ENCODE assay signal across 11 mouse cellular contexts in the genomic region with DNA sequence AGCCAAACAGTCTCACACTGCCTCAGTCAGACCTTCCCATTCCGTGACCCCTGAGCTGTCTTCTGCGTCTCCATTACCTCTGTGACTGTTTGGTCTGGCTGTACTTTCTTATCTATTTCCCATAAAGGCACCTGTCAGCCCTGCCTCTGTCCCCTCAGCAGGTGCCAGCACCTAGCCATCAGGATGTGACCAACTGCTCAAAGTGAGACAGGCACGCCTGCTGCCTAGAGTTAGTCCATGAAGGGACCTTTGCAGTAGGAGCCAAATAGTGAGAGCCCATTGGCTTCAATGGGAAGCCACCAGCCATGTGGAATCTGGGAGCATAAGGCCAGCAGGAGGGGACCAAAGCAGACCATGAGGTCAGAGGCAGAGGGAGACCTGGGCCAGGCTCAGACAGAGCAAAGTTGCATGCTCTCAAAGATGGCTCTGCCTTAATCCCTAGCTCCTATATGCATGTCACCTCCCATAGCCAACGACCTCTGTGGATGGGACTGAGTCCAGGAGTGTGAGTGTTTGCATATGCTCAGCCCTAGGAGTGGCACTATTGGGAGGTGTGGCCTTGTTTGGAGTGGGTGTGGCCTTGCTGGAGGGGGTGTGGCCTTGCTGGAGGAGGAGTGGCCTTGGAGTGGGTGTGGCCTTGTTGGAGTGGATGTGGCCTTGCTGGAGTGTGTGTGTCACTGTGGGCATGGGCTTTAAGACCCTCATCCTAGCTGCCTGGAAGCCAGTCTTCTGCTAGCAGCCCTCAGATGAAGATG. TPM values are rescaled to one million over a fixed set of nuclear protein-coding genes. Genes with fewer than 3 reads are reported as not detected.
A peak's percentile ranks its signal among the peaks of the same experiment; 100 is the strongest.
DNase-seq lines count a peak whose midpoint lies in the region; ATAC-seq and TF ChIP-seq lines count a peak whose summit lies in the region.
"Had no signal": no experiment of that assay in that cellular context is flagged by ENCODE, and none has a peak within 500 bp of the region (broad histone marks: within the 10 kb centered on the region; RNA-seq: fewer than 3 reads in every experiment).

No protein-coding gene starts in this region.

- H3K9me3 ChIP-seq in kidney, embryonic 15.5 days (replicated peaks): no peaks in the 10 kb centered on the region
- H3K9me3 ChIP-seq in CH12.LX (replicated peaks; ENCODE audit: low read length): no peaks in the 10 kb centered on the region
- no peaks in the 10 kb centered on the region for H3K9me3 ChIP-seq in intestine, embryonic 14.5 days (ENCODE audit: control insufficient read depth, low read length)
- H3K9me3 ChIP-seq in forebrain, embryonic 13.5 days (replicated peaks): no peaks in the 10 kb centered on the region
- H3K9me3 ChIP-seq: embryonic facial prominence, embryonic 13.5 days; lung, embryonic 15.5 days; neural tube, embryonic 15.5 days had no signal

- no peaks in the 10 kb centered on the region for H3K79me2 ChIP-seq in CH12.LX (replicated peaks; ENCODE audit: control insufficient read depth, extremely low read depth, insufficient read depth, poor library complexity, severe bottlenecking)

- H3K4me1 ChIP-seq in kidney, embryonic 15.5 days: peaks cover 39% of the 10 kb centered on the region
- peaks cover 17 to 62% of the 10 kb centered on the region in 2 experiments for H3K4me1 ChIP-seq in CH12.LX (ENCODE audit: control insufficient read depth in 1 of 2, insufficient read depth in 2 of 2)
- H3K4me1 ChIP-seq in intestine, embryonic 14.5 days (replicated peaks; ENCODE audit: control insufficient read depth, insufficient read depth, low read length): peaks cover 15% of the 10 kb centered on the region
- H3K4me1 ChIP-seq in forebrain, embryonic 13.5 days: peaks cover 46% of the 10 kb centered on the region

- TF ChIP-seq CTCF in CH12.LX (conservative IDR thresholded peaks at IDR 0.05 in 1 of 2, IDR thresholded peaks at IDR 0.05 in 1 of 2; ENCODE audit: low read depth in 2 of 2, low read length in 2 of 2): no peak

- H3K27me3 ChIP-seq in kidney, embryonic 15.5 days: 0 out of 2 replicates have a peak, but pooled peaks cover 2% of the 10 kb centered on the region
- peaks cover 2% of the 10 kb centered on the region for H3K27me3 ChIP-seq in CH12.LX (replicated peaks)
- no peaks in the 10 kb centered on the region for H3K27me3 ChIP-seq in intestine, embryonic 14.5 days (replicated peaks; ENCODE audit: control insufficient read depth, insufficient read depth, low read length)
- H3K27me3 ChIP-seq in forebrain, embryonic 13.5 days: no peaks in the 10 kb centered on the region; the same call in 1 of the 2 replicates
- H3K27me3 ChIP-seq: embryonic facial prominence, embryonic 13.5 days; lung, embryonic 15.5 days; neural tube, embryonic 15.5 days had no signal

- no peak for ATAC-seq in kidney, embryonic 15.5 days (replicated peaks; ENCODE audit: low FRiP score)
- peak; percentile 14; the same call in 1 of the 2 replicates for ATAC-seq in intestine, embryonic 14.5 days (replicated peaks; ENCODE audit: low FRiP score, low TSS enrichment, low read depth)
- ATAC-seq in forebrain, embryonic 13.5 days: no peak

- DNase-seq in kidney, adult 11 months: peak; percentile 41
- DNase-seq in CH12.LX (ENCODE audit: extremely low read depth): peak; percentile 49
- no peak for DNase-seq in intestine, embryonic 14.5 days (ENCODE audit: low spot score)
- peak; percentile 59 for DNase-seq in lung, postnatal 36 days
- DNase-seq in frontal cortex, postnatal 14 days (ENCODE audit: low spot score in 2 of 2): no peak
- DNase-seq in layer of hippocampus, adult 8-10 months (ENCODE audit: low spot score in 2 of 2): no peak

- no peak overlapping the region for H3K9ac ChIP-seq in kidney, embryonic 15.5 days
- H3K9ac ChIP-seq in CH12.LX (ENCODE audit: insufficient read depth, low read depth): no peak overlapping the region
- no peak overlapping the region for H3K9ac ChIP-seq in intestine, embryonic 14.5 days (ENCODE audit: low read length)
- H3K9ac ChIP-seq in forebrain, embryonic 13.5 days: no peak overlapping the region
- H3K9ac ChIP-seq: embryonic facial prominence, embryonic 13.5 days; lung, embryonic 15.5 days; neural tube, embryonic 15.5 days had no signal

- H3K4me3 ChIP-seq in kidney, embryonic 15.5 days (replicated peaks): no peak overlapping the region
- no peak overlapping the region for H3K4me3 ChIP-seq in CH12.LX (replicated peaks in 1 of 3; ENCODE audit: low read depth in 2 of 3, low read length in 2 of 3, poor library complexity in 1 of 3)
- no peak overlapping the region for H3K4me3 ChIP-seq in intestine, embryonic 14.5 days (ENCODE audit: low read depth, low read length)
- no peak overlapping the region for H3K4me3 ChIP-seq in forebrain, embryonic 13.5 days
- H3K4me3 ChIP-seq: embryonic facial prominence, embryonic 13.5 days; lung, embryonic 15.5 days; neural tube, embryonic 15.5 days had no signal

- no peaks in the 10 kb centered on the region for H3K36me3 ChIP-seq in kidney, embryonic 15.5 days
- H3K36me3 ChIP-seq in CH12.LX (replicated peaks in 1 of 2; ENCODE audit: control insufficient read depth in 1 of 2, insufficient read depth in 1 of 2, low read length in 1 of 2): no peaks in the 10 kb centered on the region
- no peaks in the 10 kb centered on the region for H3K36me3 ChIP-seq in intestine, embryonic 14.5 days (ENCODE audit: control insufficient read depth, insufficient read depth, low read length)
- H3K36me3 ChIP-seq in forebrain, embryonic 13.5 days (ENCODE audit: poor library complexity, severe bottlenecking): no peaks in the 10 kb centered on the region
- H3K36me3 ChIP-seq: embryonic facial prominence, embryonic 13.5 days; lung, embryonic 15.5 days; neural tube, embryonic 15.5 days had no signal

- TF ChIP-seq EP300 in CH12.LX (IDR thresholded peaks at IDR 0.05; ENCODE audit: low read length): no peak

- in situ Hi-C loops in CH12.LX (cut with MboI; ENCODE audit: low pct_ligation_motif_present, low pct_unique_long_range_greater_than_20kb, low sequenced_read_pairs): loop anchor here (5.0 kb wide), 2 partner anchors 61 to 141 kb away; partner anchors contain the start of gene Cotl1

- TF ChIP-seq RAD21 in CH12.LX (IDR thresholded peaks at IDR 0.05; ENCODE audit: low read depth, low read length): no peak

- 58% methylated on average over 4 of the region's 4 CpGs for WGBS in kidney, embryonic 15.5 days
- WGBS in intestine, embryonic 14.5 days: 58% methylated on average over 4 of the region's 4 CpGs
- 73% methylated on average over 4 of the region's 4 CpGs for WGBS in forebrain, embryonic 13.5 days

- no peak overlapping the region for H3K27ac ChIP-seq in kidney, embryonic 15.5 days
- no peak overlapping the region for H3K27ac ChIP-seq in CH12.LX (ENCODE audit: insufficient read depth, low read depth)
- no peak overlapping the region for H3K27ac ChIP-seq in intestine, embryonic 14.5 days (ENCODE audit: low read depth)
- no peak overlapping the region for H3K27ac ChIP-seq in forebrain, embryonic 13.5 days
- H3K27ac ChIP-seq: embryonic facial prominence, embryonic 13.5 days; lung, embryonic 15.5 days; neural tube, embryonic 15.5 days had no signal

- dilution Hi-C loops in CH12.LX (cut with MboI; ENCODE audit: extremely low pct_ligation_motif_present, extremely low pct_unique_long_range_greater_than_20kb, low sequenced_read_pairs): no loop called here

- TF ChIP-seq POLR2A in CH12.LX (IDR thresholded peaks at IDR 0.05; ENCODE audit: low read depth, low read length): no peak

- H3K4me2 ChIP-seq in kidney, embryonic 15.5 days: no peak overlapping the region
- H3K4me2 ChIP-seq in CH12.LX (ENCODE audit: insufficient read depth, low read depth, poor library complexity, severe bottlenecking): no peak overlapping the region
- H3K4me2 ChIP-seq in intestine, embryonic 14.5 days (ENCODE audit: low read length): no peak overlapping the region
- H3K4me2 ChIP-seq in forebrain, embryonic 13.5 days: no peak overlapping the region
- H3K4me2 ChIP-seq: embryonic facial prominence, embryonic 13.5 days; lung, embryonic 15.5 days; neural tube, embryonic 15.5 days had no signal

TF ChIP-seq in CH12.LX, 34 proteins besides CTCF, POLR2A, EP300 and RAD21:
- TF ChIP-seq MAFK (IDR thresholded peaks at IDR 0.05; ENCODE audit: insufficient replicate concordance, low read length) (no peak), MEF2A (IDR thresholded peaks at IDR 0.05; ENCODE audit: borderline replicate concordance, low read depth, low read length) (no peak), ZNF384 (IDR thresholded peaks at IDR 0.05; ENCODE audit: low read depth, low read length) (no peak), ZKSCAN1 (IDR thresholded peaks at IDR 0.05; ENCODE audit: borderline replicate concordance, low read depth, low read length) (no peak), SMC3 (IDR thresholded peaks at IDR 0.05; ENCODE audit: low read depth, low read length) (no peak), ZMIZ1 (IDR thresholded peaks at IDR 0.05; ENCODE audit: low read depth, low read length) (no peak), PAX5 (IDR thresholded peaks at IDR 0.05; ENCODE audit: low read length) (no peak)

RNA-seq across cellular contexts. Expression of gene Tldc1, which starts 3.0 kb away (rescaled TPM):
- 14.9 and 15.0 TPM in 2 replicates for polyA plus RNA-seq in kidney, embryonic 15.5 days (2015; fragmentation: Nextera tagmentation; extraction: Ambion mirVana)
- total RNA-seq in CH12.LX (2012; rRNA removed) (7.8 and 10.4 TPM in 2 replicates), CH12.LX (2014; rRNA removed) (5.8 and 7.7 TPM in 2 replicates)
- polyA plus RNA-seq in CH12.LX (2012; ENCODE audit: insufficient read length, low read depth): 3.8 and 8.1 TPM in 2 replicates
- 11.1 and 15.0 TPM in 2 replicates for polyA plus RNA-seq in intestine, embryonic 14.5 days (2014; fragmentation: Nextera tagmentation; extraction: Ambion mirVana)
- polyA plus RNA-seq in forebrain, embryonic 13.5 days (2015; fragmentation: Nextera tagmentation; extraction: Ambion mirVana): 11.6 and 14.4 TPM in 2 replicates
- 10 to 100 TPM; 12.5 to 15.9 (median 15.5) TPM for total RNA-seq in layer of hippocampus, adult 8-10 months (2022)

RNA-seq across cellular contexts. Expression of gene Cotl1, which starts 59.1 kb away (rescaled TPM):
- polyA plus RNA-seq in kidney, embryonic 15.5 days (2015; fragmentation: Nextera tagmentation; extraction: Ambion mirVana): 99.2 and 138 TPM in 2 replicates
- 59.6 and 69.1 TPM in 2 replicates for total RNA-seq in CH12.LX (2012; rRNA removed)
- total RNA-seq in CH12.LX (2014; rRNA removed): 135 and 139 TPM in 2 replicates
- 349 and 375 TPM in 2 replicates for polyA plus RNA-seq in CH12.LX (2012; ENCODE audit: insufficient read length, low read depth)
- 410 and 468 TPM in 2 replicates for polyA plus RNA-seq in intestine, embryonic 14.5 days (2014; fragmentation: Nextera tagmentation; extraction: Ambion mirVana)
- polyA plus RNA-seq in forebrain, embryonic 13.5 days (2015; fragmentation: Nextera tagmentation; extraction: Ambion mirVana): 92.3 and 99.6 TPM in 2 replicates
- total RNA-seq in layer of hippocampus, adult 8-10 months (2022): 100 to 1,000 TPM; 119 to 176 (median 137) TPM

Comparison
In these comparisons a context has a peak if more than half of its experiments do, and no peak if none do; other contexts are left out.
1. DNase-seq: peak in kidney, adult 11 months (single experiment), CH12.LX (single experiment) and lung, postnatal 36 days (single experiment); none in intestine, embryonic 14.5 days (single experiment), frontal cortex, postnatal 14 days (0 of 2) and layer of hippocampus, adult 8-10 months (0 of 2).